Mouse (Mus musculus) brain, embryonic 14.5 days (tissue): ENCODE results near the gene Dennd4a.
"Not testable (repeated sequence)": the region's sequence is repeated elsewhere in the genome, so short reads cannot be mapped to it uniquely, and the experiment has no call there.

Experiments
- CTCF ChIP-seq: fragments of 200-500 bp; IDR thresholded peaks from 2 replicates; pipeline ENCODE4 v1.5.1; 2012; ENCODE audit warnings: inconsistent platforms, mild to moderate bottlenecking, moderate library complexity, borderline replicate concordance; ENCODE audit not compliant: insufficient read depth, insufficient read length; ENCODE audit errors: extremely low read depth
- POLR2A ChIP-seq: fragments of 200-500 bp; IDR thresholded peaks from 2 replicates; pipeline ENCODE4 v1.6.1; 2012; ENCODE audit warnings: mild to moderate bottlenecking, inconsistent platforms, borderline replicate concordance; ENCODE audit not compliant: poor library complexity, insufficient read depth, insufficient read length, severe bottlenecking; ENCODE audit errors: extremely low read depth

GRCm38 (mm10) chr9:64819686-64820085 lies 8.5 kb downstream of the Dennd4a start:
- not testable (repeated sequence) for TF ChIP-seq CTCF, POLR2A
